Mouse (Mus musculus): ENCODE measurements around the gene Crybg1.
"Not testable (repeated sequence)": the region's sequence is repeated elsewhere in the genome, so short reads cannot be mapped to it uniquely, and the experiment has no call there.

Crybg1 gene

DNA sequence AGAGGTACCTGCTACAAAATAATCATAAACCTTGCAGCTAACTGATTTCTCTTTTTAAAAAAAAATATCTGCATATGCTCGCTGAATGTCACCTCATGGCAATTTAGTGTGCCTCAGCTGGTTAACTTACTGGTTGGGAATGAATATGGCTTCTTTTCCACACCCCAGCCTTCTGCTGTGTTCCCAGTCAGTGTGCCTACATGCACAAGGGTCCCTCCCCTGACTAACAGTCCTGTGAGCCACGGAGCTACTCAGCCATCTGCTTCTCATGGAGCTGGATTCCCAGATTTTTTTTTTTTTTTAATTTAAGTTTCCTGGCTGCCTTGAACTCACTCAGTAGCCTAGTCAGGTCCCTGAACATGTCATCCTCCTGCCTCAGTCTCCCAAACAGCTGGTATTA, 183.7 kb downstream of the Crybg1 start:
- DNase-seq (ENCODE audit: low read depth, low spot score) = no peak

DNA sequence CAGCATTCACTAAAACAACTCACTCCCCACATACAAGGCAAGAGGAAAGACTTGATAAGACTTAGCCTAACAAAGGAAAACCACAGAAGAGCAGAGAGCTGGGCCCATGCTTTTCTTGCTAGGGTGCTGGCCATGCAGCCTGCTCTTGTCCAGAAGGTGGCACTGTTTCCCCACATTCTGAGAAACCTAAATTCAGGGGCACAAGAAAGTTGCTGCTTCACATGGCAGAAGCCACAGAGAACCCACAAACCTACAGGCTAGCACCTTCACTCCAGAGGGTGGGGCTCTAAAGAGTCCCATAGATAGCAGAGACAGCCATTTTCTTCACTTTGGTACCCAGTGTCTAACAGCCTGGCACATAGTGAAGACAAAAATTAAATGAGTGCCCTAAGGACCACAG, 194.7 kb downstream of the Crybg1 start:
- peak; percentile 88 for DNase-seq (ENCODE audit: low read depth, low spot score)

DNA sequence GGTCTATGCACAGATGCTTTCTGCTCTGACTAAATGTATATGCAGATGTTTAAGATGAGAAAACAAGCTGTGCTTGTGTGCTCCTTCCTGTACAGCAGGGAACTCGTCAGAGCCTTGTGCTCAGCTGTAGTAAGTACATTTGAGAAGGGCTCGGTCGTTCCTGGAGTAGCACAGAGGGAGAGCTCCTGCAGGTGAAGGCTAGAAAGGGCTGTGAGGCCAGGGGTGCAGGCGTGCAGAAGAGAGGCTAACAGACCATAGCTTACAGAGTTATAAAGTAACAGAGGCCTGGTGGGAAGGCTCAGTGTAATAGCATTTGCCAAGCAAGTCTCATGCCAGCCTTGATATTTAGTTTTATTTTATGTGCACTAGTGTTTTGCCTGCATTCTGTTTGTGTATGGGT, 203.2 kb downstream of the Crybg1 start:
- no peak for DNase-seq (ENCODE audit: low read depth, low spot score)

DNA sequence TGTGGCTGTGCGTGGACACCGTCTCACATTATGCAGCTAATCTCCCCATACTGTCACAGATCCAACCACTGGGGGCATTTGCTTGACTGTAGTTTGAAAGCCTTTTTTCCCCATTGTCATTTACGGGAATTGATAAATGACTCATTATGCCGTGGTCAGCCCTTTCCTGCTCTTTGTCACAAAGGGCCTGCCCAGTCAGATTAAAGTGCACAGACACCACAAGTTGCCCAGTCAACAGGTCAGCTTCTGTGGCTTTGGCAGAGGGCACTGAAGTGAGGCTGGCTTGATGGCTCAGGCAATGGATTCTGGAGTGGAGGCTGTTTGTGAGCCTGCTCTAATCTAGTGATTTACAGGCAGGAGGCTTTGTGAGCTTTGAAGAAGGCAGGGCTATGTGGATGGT, 204.9 kb downstream of the Crybg1 start:
- no peak for DNase-seq (ENCODE audit: low read depth, low spot score)

DNA sequence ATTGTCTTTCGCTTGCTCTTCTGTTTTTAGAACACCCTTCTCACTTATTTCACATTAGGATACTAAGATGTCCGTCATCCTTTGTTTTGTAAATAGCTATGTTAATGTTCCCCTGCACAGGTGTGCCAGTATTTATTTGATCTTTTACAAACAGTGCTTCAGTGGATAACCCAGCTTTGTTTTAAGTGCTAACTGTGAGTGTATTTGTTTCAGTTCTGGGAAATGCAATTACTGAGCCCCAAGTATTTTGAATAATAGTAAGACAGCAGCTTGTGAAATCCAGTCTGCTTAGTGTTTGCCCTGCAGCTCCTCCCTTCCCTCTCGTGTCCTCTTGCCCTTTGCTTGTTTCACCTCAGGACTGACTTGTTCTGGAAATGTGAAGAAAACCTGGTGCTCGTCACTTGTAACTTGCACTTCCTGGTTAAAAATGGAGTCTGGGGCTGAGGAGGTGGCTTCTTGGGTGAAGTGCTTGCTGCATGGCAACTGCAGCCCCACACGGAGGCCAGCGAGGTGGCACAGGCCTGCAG, 209.5 kb downstream of the Crybg1 start:
- no peak for DNase-seq (ENCODE audit: low read depth, low spot score)

DNA sequence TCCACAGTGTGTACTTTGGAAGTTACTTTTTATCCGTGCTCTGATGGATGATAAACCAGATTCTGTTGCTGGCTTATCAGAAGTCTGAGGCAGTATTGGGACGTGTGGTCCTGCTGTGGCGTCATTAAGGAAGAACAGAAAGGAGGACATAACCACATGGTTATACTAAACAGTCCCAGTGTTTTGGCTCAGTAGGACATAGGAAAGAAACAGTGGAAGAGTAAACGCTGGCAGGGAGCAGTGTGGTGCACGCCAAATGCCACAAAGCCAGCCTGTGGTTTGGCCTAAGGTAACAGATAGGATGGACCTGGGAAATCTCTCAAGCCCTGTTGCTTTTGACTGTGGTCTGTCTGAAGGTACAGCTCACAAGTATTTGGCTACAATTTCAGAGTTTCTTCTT, 220.1 kb downstream of the Crybg1 start:
- no peak for DNase-seq (ENCODE audit: low read depth, low spot score)

DNA sequence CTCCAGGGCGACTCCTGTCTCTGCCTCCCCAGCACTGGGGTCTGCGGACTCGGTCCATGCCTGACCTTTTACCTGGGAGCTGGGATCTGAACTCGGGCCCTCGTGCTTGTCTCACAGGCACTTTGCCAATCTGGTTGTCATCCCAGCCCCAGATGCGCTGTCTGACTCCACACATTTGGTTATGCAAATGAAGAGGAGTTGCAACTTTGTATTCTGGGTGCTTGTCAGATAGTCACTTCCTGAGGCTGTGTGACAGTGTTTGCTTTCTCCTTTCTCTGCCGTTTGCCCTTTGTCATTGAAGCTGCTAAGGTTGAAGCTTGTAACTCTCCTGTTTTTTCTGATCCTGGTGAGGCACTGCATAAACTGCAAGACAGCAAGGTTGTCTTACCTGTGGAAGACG, 220.9 kb downstream of the Crybg1 start:
- no peak for DNase-seq (ENCODE audit: low read depth, low spot score)

DNA sequence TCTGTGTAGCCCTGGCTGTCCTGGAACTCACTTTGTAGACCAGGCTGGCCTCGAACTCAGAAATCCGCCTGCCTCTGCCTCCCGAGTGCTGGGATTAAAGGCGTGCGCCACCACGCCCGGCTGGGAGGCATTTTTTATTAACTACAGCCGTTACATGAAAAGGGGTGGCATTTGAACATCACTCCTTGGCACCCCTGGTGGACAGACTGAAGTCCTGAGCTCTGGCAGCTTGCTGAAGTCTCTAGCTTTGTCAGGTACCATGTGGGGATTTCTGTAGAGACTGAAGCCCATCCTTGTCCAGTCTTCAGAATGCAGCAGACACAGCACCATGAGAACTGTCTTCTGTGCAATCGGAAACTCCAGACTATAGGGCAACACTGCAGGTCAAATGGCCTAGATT, 222.9 kb downstream of the Crybg1 start:
- DNase-seq (ENCODE audit: low read depth, low spot score) = not testable (repeated sequence)

DNA sequence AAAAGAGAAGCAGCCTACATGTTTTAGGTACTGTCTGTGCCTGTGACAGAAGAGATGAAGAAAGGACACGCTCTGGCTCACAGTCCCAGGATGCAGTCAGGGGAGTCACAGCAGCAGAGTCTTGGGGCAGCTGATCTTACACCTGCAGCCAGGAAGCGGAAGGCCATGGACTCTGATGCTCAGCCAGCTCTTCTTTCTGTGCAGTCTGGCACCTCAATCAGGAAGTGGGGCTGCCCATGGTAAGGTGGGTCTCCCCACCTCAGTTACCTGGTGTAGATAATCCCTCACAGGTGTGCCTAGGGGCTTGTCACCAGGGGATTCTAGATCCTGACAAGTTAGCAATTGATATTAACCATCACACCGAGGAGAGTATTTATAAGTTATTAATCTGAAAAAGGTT, 225.6 kb downstream of the Crybg1 start:
- DNase-seq (ENCODE audit: low read depth, low spot score) = no peak

DNA sequence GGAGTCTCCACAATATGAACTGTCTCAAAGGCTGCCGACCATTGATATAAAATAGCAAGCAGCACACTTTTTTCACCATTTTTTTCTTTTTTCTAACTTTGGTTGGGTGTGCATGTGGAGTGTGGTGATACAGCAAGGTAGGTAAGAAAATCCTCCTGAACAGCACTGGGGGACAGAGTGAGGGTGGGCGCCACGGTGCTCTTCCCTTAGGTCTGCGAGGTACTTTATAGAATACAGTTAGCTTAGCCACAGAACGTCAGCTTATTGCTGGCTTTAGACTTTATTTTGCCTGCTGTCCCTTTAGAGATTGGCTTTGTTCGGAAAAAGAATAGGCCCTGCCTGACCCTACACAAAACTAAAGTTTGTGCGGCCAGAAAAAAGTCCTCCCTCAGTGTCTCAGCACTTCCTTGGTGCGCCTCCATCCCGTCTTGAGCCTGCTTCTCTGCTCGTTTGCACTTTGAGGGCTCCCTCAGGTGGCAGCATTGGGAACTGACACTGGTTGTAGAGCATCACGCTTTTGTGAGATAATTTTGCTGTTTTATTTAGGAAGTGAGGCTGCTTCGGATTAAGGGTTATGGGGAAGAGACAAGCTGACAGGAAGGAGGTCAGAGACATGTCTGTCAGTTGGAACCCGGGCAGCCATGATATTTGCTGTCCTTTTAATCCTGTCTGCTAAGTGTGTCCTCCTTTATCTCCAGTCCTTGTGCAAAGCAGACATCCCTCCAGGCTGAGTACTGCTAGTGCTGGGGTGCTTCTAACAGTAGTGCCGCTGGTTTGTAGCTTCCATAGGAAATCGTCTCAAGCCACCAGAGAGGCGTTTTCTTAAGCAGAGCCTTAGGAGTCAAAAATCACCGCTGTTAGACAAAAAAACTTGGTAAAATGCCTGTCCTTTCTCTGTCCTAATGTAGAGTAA, 229.7 kb downstream of the Crybg1 start:
- DNase-seq (ENCODE audit: low read depth, low spot score) = peak; percentile 80

DNA sequence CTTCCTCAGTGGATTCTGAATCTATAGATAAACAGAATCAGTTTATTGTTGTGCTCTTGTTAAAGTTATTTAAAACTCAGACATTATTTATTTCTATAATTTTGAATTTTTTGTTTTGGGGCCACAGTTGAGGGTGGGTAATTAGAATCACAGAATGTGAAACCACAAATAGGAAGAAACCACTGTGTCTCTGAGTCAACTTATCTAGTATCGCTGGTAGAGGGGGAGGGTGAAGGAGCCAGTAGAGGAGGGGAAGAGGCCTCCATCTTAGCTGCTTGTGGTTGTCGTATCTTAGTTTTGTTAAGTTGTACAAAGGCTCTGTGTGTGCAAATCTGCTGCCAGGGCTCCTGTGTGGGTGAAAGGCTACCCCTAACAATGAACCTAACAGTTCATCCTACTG, 231.9 kb downstream of the Crybg1 start:
- no peak for DNase-seq (ENCODE audit: low read depth, low spot score)

DNA sequence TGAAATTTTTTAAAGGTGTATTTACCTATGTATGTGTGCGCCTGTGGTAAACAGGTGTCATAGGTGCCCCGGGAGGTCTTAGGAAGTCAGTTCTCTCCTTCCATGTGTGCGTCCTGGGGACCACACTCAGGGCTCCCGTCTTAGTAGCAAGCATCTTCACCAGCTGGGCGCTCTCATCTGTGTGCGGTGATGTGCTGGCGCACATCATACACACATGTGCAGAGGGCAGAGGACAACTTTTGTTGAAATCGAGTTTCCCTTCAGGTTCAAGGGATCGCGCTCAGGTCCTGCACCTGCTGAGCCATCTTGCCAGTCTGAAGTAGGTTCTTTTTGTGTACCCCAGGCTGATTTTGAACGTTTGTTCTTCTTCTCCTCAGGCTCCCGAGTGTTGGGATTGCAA, 232.5 kb downstream of the Crybg1 start:
- DNase-seq (ENCODE audit: low read depth, low spot score) = no peak

DNA sequence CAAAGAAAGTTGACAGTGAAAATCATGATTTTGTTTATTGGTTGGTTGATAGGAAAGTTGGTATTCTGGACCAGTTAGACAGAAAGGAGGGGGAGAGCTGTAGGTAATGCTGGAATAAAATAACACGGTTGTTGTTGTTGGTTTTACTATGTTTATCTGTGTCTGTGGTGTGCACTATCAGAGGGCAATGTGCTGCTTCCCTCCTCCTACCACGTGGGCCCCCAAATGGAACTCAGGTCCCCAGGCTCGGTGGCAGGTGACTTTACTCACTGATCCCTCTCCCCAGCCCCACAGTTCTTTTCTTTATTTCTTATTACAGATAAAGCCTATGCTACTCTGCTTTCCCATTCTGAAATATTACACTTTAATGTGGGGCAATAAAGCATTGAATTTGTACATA, 236.4 kb downstream of the Crybg1 start:
- DNase-seq (ENCODE audit: low read depth, low spot score) = no peak

DNA sequence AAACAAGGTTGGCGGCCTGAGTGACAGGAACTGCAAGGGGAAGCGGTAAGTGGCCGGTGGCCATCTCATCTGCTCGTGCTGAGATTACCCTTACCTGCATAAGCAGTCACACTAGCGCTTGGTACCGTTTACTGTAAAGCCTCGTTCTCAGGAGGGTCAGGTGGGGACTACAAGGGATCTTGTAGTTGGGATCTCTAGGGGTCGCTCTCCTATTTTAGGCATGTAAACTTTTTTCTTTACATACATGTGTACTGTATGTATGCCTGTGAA, 237.8 kb downstream of the Crybg1 start:
- DNase-seq (ENCODE audit: low read depth, low spot score) = no peak

DNA sequence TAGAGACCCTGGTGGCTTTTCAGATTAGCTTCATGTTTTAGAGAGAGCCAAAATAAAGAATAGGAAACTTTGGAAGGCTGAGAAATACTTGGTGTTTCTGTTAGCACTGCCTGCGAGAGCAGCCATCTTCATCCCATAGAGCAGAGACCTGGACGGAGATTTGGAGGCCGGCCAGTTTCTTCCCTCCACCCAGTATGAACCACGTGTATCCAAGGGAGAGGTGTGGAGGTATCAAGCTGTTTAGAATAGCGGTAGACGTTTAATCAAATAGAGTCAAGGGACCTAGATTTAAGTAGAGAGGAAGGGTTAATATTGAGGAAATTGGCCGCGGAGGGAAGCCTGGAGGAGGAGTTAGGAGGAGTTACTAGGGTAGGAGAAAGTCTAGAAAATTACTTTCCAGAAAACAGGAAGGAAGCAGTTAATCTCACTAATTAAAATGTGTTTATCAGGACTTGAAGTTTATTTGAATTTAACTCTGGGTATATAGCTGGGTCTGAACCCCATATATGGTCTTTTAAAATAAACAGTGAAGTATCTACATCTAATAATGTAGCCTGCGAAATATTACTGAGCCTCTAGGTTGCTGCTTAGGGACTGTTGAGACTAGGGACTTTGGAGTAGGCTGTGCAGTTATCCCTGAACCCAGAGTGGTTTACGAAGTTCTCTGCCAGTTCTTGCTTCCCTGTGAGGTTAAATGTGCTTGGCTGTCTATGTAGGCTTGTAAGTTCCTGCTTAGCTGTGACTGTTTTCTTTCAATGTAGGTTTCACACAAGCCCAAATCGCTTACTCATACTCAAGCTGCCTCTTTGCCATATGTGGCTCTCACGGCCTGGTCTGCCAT, 238.4 kb downstream of the Crybg1 start:
- no peak for DNase-seq (ENCODE audit: low read depth, low spot score)

DNA sequence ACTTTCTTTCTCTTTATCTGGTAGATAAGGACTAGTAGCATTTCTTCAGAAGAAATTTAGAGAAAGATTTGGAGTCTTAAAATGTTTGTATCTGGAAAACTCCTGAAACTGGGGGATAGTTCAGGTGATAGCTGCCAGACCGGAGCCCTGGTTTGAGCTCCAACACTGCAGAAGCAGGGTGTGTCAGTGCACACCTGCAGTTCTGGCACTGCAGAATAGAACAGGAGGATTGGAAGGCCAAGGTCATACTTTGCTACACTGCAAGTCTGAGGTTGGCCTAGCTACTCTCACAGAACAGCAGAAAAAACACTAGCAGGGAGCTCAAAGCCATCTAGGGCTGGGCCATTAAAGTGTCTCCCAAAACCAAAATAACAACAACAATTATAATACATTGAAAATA, 244.1 kb downstream of the Crybg1 start:
- no peak for DNase-seq (ENCODE audit: low read depth, low spot score)

DNA sequence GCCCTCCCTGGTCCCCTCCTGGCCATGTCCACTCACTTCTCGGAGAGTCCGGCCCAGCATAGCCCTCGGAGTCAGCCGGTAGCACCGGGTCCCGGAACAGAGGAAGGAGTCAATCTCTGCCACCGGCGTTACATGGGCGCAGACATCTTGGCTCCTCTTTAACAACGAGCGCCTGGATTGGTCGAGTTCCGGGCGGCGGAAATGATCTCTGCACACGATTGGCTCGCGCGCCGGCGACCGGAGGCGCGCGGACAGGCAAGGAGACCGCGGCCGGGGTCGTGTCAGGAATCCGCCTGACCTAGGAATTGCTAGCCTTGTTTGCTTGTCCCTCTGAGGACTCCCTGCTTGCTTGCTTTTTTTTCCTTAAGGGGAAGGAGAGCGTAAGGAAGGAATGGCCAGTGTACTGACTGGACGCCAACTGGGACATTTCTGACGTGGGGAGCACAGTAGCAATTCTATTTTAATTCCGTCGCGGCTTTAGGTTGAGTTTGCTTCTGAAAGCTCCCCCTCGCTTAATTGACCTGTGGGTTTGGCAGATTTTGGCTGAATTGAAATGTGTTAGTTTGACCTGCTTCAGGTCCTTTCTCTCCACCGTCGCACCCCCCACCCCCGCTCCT, 247.0 kb downstream of the Crybg1 start, which contains the start of the genes Qrsl1 and Rtn4ip1:
Gene Qrsl1, minus strand, starts transcription at position 168 of the 617 bp plus-strand sequence.
Gene Rtn4ip1, plus strand, starts transcription at position 230 of the 617 bp plus-strand sequence.
- DNase-seq (ENCODE audit: low read depth, low spot score) = peak; percentile 94

DNA sequence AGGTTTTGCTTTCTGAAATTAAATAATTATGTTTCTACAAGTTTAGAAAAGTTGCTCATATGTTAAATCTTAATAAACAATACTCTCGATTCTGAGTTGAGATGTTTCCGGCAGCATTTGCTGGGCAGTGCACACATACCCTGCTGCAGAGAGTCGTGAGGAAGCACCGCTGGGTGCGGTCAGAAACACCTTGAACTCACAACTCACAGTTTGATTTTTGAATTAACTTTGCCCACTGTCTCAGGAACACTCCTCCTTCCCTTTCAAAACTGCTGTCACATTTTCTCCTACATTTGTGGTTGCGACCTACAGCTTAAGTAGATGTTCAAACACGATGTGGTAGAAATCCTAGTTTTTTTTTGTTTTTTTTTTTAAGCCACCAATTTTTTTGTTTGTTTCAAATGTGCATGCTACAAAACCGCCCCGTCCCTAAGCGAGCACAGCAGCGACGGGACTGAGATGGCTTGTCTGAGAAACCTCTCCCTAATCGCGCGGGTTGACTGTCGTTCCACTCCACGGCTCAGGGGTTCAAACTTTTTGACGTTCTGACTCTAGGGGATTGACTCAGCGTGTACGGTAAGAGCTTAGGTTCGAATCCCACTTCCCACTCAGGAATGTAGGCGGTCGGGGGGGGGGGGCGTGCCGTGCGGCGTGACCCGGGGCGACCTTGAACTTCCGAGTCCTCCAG, 247.6 kb downstream of the Crybg1 start:
- DNase-seq (ENCODE audit: low read depth, low spot score) = peak; percentile 32

Measured in CD4-positive, CD25-positive, alpha-beta regulatory T cell, adult 2 months (primary cell).